Mouse (Mus musculus): ENCODE data around the gene Olfr750. TPM values are rescaled to one million over a fixed set of nuclear protein-coding genes. Genes with fewer than 3 reads are reported as not detected.

Olfr750 gene
- polyA plus RNA-seq, 2 experiments = not detected

GRCm38 (mm10) chr14:51060761-51061160 is 13.5 kb downstream of the Olfr750 start:
- no peaks in the 10 kb centered on the region for H3K9me3 ChIP-seq (ENCODE audit: control insufficient read depth, low read length)
- H3K4me1 ChIP-seq (ENCODE audit: control insufficient read depth, insufficient read depth, low read length) = 0 out of 2 replicates have a peak, but pooled peaks cover 2% of the 10 kb centered on the region
- no peak overlapping the region for H3K27ac ChIP-seq (replicated peaks; ENCODE audit: low read depth, low read length)
- ATAC-seq (ENCODE audit: low FRiP score, low read depth) (no peak), DNase-seq (ENCODE audit: low spot score) (no peak)
- H3K27me3 ChIP-seq (ENCODE audit: control insufficient read depth, insufficient read depth, low read length) = no peaks in the 10 kb centered on the region
- no peak overlapping the region for H3K4me3 ChIP-seq (replicated peaks; ENCODE audit: low read length)
- no peak overlapping the region for H3K4me2 ChIP-seq (replicated peaks; ENCODE audit: low read depth, low read length, severe bottlenecking)
- no peak for TF ChIP-seq POLR2A (IDR thresholded peaks at IDR 0.05; ENCODE audit: borderline replicate concordance, extremely low read depth, insufficient read depth, insufficient read length)
- 71% methylated on average over 5 of the region's 5 CpGs for WGBS
- no peak overlapping the region for H3K9ac ChIP-seq (ENCODE audit: low read depth, low read length, severe bottlenecking)
- H3K36me3 ChIP-seq (ENCODE audit: control insufficient read depth, insufficient read depth, low read length) = no peaks in the 10 kb centered on the region

DNA sequence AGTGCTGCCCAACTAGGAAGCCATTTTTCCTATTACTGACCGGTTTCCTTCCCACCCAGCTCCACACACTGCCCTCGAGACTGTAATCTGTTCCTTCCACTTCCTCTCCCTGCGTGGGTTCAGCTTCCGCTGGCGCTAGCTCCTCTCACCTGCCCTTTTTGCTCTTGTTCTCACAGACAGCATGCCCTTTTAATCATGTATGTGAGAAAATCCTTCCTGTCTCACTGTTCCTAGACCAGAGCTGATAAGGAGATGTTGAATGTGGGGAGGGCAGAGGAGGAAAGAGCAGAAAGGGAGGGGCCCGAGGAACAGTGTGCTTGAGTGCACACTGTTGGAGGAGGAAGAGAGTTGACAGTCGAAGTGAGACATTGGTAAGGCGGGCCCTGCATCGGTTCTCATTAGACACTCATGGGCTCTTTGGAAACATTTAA is 16.8 kb downstream of the Olfr750 start, which contains the start of gene Rnase12:
Gene Rnase12, minus strand, starts transcription at position 261 of the 431 bp plus-strand sequence.
- 66% methylated on average over 9 of the region's 9 CpGs for WGBS
- H3K36me3 ChIP-seq (ENCODE audit: control insufficient read depth, insufficient read depth, low read length) = no peaks in the 10 kb centered on the region
- peaks cover 4% of the 10 kb centered on the region; the same call in 1 of the 2 replicates for H3K4me1 ChIP-seq (ENCODE audit: control insufficient read depth, insufficient read depth, low read length)
- DNase-seq (ENCODE audit: low spot score) (no peak), ATAC-seq (ENCODE audit: low FRiP score, low read depth) (no peak)
- H3K9me3 ChIP-seq (ENCODE audit: control insufficient read depth, low read length) = no peaks in the 10 kb centered on the region
- no peak within 1 kb of the TSS for H3K27ac ChIP-seq (replicated peaks; ENCODE audit: low read depth, low read length)
- H3K4me3 ChIP-seq (replicated peaks; ENCODE audit: low read length) = no peak within 1 kb of the TSS
- no peak within 1 kb of the TSS for H3K9ac ChIP-seq (ENCODE audit: low read depth, low read length, severe bottlenecking)
- H3K4me2 ChIP-seq (replicated peaks; ENCODE audit: low read depth, low read length, severe bottlenecking) = no peak within 1 kb of the TSS
- no peak for TF ChIP-seq POLR2A (IDR thresholded peaks at IDR 0.05; ENCODE audit: borderline replicate concordance, extremely low read depth, insufficient read depth, insufficient read length)
- no peaks in the 10 kb centered on the region for H3K27me3 ChIP-seq (ENCODE audit: control insufficient read depth, insufficient read depth, low read length)

- DNase-seq (ENCODE audit: low spot score) = no peak
- 80% methylated on average over 13 of the region's 13 CpGs for WGBS
- ATAC-seq (ENCODE audit: low FRiP score, low read depth) = no peak
- H3K27me3 ChIP-seq (ENCODE audit: control insufficient read depth, insufficient read depth, low read length) = no peaks in the 10 kb centered on the region
- H3K4me3 ChIP-seq (replicated peaks; ENCODE audit: low read length) = no peak overlapping the region
- TF ChIP-seq POLR2A (IDR thresholded peaks at IDR 0.05; ENCODE audit: borderline replicate concordance, extremely low read depth, insufficient read depth, insufficient read length) = no peak
- H3K36me3 ChIP-seq (ENCODE audit: control insufficient read depth, insufficient read depth, low read length) = no peaks in the 10 kb centered on the region
- no peak overlapping the region for H3K4me2 ChIP-seq (replicated peaks; ENCODE audit: low read depth, low read length, severe bottlenecking)
- H3K4me1 ChIP-seq (ENCODE audit: control insufficient read depth, insufficient read depth, low read length) = peaks cover 3% of the 10 kb centered on the region; the same call in 1 of the 2 replicates
- H3K9me3 ChIP-seq (ENCODE audit: control insufficient read depth, low read length) = no peaks in the 10 kb centered on the region
- no peak overlapping the region for H3K9ac ChIP-seq (ENCODE audit: low read depth, low read length, severe bottlenecking)
- H3K27ac ChIP-seq (replicated peaks; ENCODE audit: low read depth, low read length) = no peak overlapping the region
Observed at GRCm38 (mm10) chr14:51054243-51055237, 19.7 kb downstream of the Olfr750 start.

DNA sequence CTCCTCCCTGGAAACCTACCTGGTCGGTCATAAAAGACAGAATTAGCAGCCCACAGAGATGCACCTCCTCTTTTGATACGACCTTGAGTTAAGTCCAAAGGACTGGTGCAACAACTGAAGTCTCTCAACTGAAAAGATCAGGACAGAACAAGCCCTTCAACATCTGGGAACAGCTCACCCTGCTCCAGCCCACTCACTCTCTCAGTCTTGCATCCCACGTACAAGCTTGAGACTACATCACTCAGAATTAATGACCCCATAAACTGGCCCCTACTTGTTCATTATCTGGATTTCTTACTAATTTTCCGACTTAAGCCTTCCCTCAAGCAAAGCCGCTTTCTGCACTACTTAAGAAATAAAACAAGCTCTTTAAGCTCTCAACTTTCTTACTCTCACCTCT is 21.1 kb downstream of the Olfr750 start:
- DNase-seq (ENCODE audit: low spot score) (no peak), ATAC-seq (ENCODE audit: low FRiP score, low read depth) (no peak)
- TF ChIP-seq POLR2A (IDR thresholded peaks at IDR 0.05; ENCODE audit: borderline replicate concordance, extremely low read depth, insufficient read depth, insufficient read length) = no peak
- Histone ChIP-seq H3K4me2 (replicated peaks; ENCODE audit: low read depth, low read length, severe bottlenecking) (no peak overlapping the region), H3K4me3 (replicated peaks; ENCODE audit: low read length) (no peak overlapping the region), H3K9me3 (ENCODE audit: control insufficient read depth, low read length) (no peaks in the 10 kb centered on the region), H3K4me1 (ENCODE audit: control insufficient read depth, insufficient read depth, low read length) (peaks cover 3% of the 10 kb centered on the region; the same call in 1 of the 2 replicates), H3K27ac (replicated peaks; ENCODE audit: low read depth, low read length) (no peak overlapping the region), H3K36me3 (ENCODE audit: control insufficient read depth, insufficient read depth, low read length) (no peaks in the 10 kb centered on the region), H3K27me3 (ENCODE audit: control insufficient read depth, insufficient read depth, low read length) (no peaks in the 10 kb centered on the region), H3K9ac (ENCODE audit: low read depth, low read length, severe bottlenecking) (no peak overlapping the region)
- 39% methylated on average over 5 of the region's 5 CpGs for WGBS

DNA sequence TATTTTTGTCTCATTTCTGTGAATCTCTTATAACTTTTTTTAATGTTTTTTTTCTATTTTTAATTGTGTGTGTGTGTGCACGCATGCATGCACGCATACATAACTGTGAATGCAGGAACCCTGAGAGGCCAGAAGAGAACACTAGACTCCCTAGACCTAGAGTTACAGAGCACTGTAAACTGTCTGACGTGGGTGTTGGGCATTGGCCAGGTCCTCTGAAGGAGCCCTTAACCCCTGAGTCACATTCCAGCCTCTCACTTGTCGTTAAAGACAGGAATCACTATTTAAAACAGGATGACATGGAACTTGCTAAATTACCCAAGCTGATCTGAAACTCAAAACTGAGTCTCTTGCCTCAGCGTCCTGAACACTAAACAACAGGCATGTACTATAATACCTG is 22.3 kb downstream of the Olfr750 start:
- WGBS = 49% methylated on average over 5 of the region's 5 CpGs
- Histone ChIP-seq H3K4me3 (replicated peaks; ENCODE audit: low read length) (no peak overlapping the region), H3K27ac (replicated peaks; ENCODE audit: low read depth, low read length) (no peak overlapping the region), H3K4me1 (ENCODE audit: control insufficient read depth, insufficient read depth, low read length) (peaks cover 3% of the 10 kb centered on the region; the same call in 1 of the 2 replicates), H3K36me3 (ENCODE audit: control insufficient read depth, insufficient read depth, low read length) (no peaks in the 10 kb centered on the region), H3K4me2 (replicated peaks; ENCODE audit: low read depth, low read length, severe bottlenecking) (no peak overlapping the region), H3K9me3 (ENCODE audit: control insufficient read depth, low read length) (no peaks in the 10 kb centered on the region), H3K9ac (ENCODE audit: low read depth, low read length, severe bottlenecking) (no peak overlapping the region), H3K27me3 (ENCODE audit: control insufficient read depth, insufficient read depth, low read length) (no peaks in the 10 kb centered on the region)
- ATAC-seq (ENCODE audit: low FRiP score, low read depth) (no peak), DNase-seq (ENCODE audit: low spot score) (peak; percentile 11)
- TF ChIP-seq POLR2A (IDR thresholded peaks at IDR 0.05; ENCODE audit: borderline replicate concordance, extremely low read depth, insufficient read depth, insufficient read length) = no peak

Measured in limb, embryonic 14.5 days (tissue).